Mouse (Mus musculus) limb, embryonic 14.5 days (tissue): ENCODE measurements around the gene Dyx1c1. TPM values are rescaled to one million over a fixed set of nuclear protein-coding genes. Genes with fewer than 3 reads are reported as not detected.
A peak's percentile ranks its signal among the peaks of the same experiment; 100 is the strongest.

Source experiments
- ATAC-seq: fragments of 200-750 bp; cut with Nextera tagmentation; 2 replicates; pipeline ENCODE4 v1.8.0; 2017; ENCODE audit warnings: low read depth, moderate number of reproducible peaks, moderate TSS enrichment; ENCODE audit not compliant: low FRiP score
- DNase-seq: peaks from one replicate; pipeline ENCODE4 v3.0.0-alpha.2; 2015; ENCODE audit warnings: low spot score
- H3K27ac ChIP-seq: fragments of 300-500 bp; sonication (generic); replicated peaks from 2 replicates; pipeline ENCODE4 v1.5.1; 2014; ENCODE audit warnings: low read depth, mild to moderate bottlenecking, low read length, moderate library complexity, mixed read lengths
- H3K27me3 ChIP-seq: fragments of 300-500 bp; sonication (generic); 2 replicates; pipeline ENCODE4 v1.6.1; 2014; ENCODE audit warnings: low read length, mixed read lengths; ENCODE audit not compliant: control insufficient read depth, insufficient read depth
- H3K36me3 ChIP-seq: fragments of 300-500 bp; sonication (generic); 2 replicates; pipeline ENCODE4 v1.6.1; 2014; ENCODE audit warnings: mild to moderate bottlenecking, low read length, moderate library complexity, mixed read lengths; ENCODE audit not compliant: control insufficient read depth, insufficient read depth
- H3K4me1 ChIP-seq: fragments of 300-500 bp; sonication (generic); 2 replicates; pipeline ENCODE4 v1.6.1; 2014; ENCODE audit warnings: antibody characterized with exemption, low read length, mixed read lengths; ENCODE audit not compliant: control insufficient read depth, insufficient read depth
- H3K4me2 ChIP-seq: fragments of 300-500 bp; sonication (generic); replicated peaks from 2 replicates; pipeline ENCODE4 v1.6.1; 2014; ENCODE audit warnings: low read depth, mild to moderate bottlenecking, low read length, moderate library complexity; ENCODE audit not compliant: severe bottlenecking
- H3K4me3 ChIP-seq: fragments of 300-500 bp; sonication (generic); replicated peaks from 2 replicates; pipeline ENCODE4 v1.5.1; 2014; ENCODE audit warnings: low read length
- H3K9ac ChIP-seq: fragments of 300-500 bp; sonication (generic); 2 replicates; pipeline ENCODE4 v1.6.1; 2014; ENCODE audit warnings: mild to moderate bottlenecking, low read depth, low read length, moderate library complexity; ENCODE audit not compliant: severe bottlenecking
- H3K9me3 ChIP-seq: fragments of 300-500 bp; sonication (generic); 2 replicates; pipeline ENCODE4 v1.6.1; 2016; ENCODE audit warnings: low read length; ENCODE audit not compliant: control insufficient read depth
- POLR2A ChIP-seq: fragments of 200-500 bp; IDR thresholded peaks from 2 replicates; pipeline ENCODE4 v1.8.0; 2012; ENCODE audit warnings: inconsistent platforms, mild to moderate bottlenecking, moderate library complexity, borderline replicate concordance; ENCODE audit not compliant: insufficient read depth, insufficient read length; ENCODE audit errors: extremely low read depth
- WGBS: fragments of 180-500 bp; shearing (Covaris S2); extraction: QIAGEN DNeasy Blood & Tissue Kit; methylation state at CpG from one replicate; pipeline ENCODE4 v1.1.7; 2014; 5-methylcytosine and 5-hydroxymethylcytosine counted together
- polyA plus RNA-seq, 2 experiments: library from polyadenylated mRNA; depleted of rRNA in 1 of 2; stranded (reverse) in 1 of 2; unstranded in 1 of 2; fragments of >200 nt; fragmentation: Nextera tagmentation in 1 of 2; extraction: Ambion mirVana in 1 of 2; gene quantifications; 2 replicates each; pipeline versions ENCODE4 v1.2.1 to v1.2.3; 2012 to 2014

The Dyx1c1 gene
- polyA plus RNA-seq, 2 experiments, result 1.6 to 2.0 TPM

DNA sequence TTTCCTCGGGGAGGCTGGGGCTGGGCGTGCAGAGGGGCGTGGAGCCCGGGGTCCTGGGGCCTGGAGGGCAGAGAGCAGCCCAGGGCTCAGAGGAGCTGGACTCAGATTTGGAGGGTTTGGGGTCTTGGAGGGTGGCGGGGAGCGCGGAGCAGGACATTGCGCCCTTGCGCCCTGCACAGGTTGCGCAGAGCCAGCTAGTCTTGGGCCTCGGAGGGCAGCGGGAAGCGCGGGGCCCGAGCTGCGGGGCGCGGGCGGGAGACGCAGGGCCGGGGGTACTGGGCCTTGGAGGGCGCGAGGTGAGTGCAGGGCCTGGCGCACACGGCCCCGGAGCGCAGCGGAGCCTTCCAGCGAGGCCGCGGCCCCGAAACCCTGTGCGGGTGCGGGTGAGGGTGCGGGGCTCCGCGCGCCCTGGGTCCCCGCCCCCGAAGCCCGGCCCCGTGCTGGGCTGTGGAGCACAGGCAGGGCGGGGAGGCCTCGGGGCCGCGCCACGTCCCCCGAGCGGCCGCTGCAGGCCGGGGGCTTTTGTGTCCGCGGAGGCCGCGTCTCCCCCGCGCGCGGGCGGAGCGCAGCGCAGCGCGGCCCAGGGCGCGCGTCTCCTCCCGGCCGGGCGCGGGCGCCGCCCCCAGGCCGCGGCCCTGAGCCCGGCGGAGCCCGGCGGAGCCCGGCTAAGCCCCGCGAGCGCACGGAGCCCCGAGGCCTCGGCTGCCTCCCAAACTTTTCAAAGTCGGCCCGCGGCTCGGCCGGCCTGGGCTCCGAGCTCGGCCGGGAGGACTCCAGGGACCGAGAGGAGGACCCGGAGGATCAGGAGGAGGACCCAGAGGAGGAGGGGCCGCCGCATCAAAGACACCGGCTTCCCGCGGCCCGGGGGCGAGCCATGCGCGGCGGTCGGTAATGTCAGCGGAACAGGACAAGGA, 33.3 kb upstream of the Dyx1c1 start, which contains the start of gene Pygo1:
Gene Pygo1, plus strand, starts transcription at position 625 of the 914 bp plus-strand sequence.
- TF ChIP-seq POLR2A, result no peak
- Histone ChIP-seq H3K27ac (peak within 1 kb of the TSS; percentile 95), H3K4me1 (peaks cover 17% of the 10 kb centered on the region), H3K36me3 (no peaks in the 10 kb centered on the region), H3K4me2 (peak within 1 kb of the TSS; percentile 73), H3K27me3 (no peaks in the 10 kb centered on the region), H3K9me3 (no peaks in the 10 kb centered on the region), H3K4me3 (peak within 1 kb of the TSS; percentile 83), H3K9ac (peak within 1 kb of the TSS; percentile 99)
- DNase-seq, result peak; percentile 20
- peak; percentile 83 for ATAC-seq
- WGBS, result 0% methylated on average over 57 of the region's 108 CpGs

DNA sequence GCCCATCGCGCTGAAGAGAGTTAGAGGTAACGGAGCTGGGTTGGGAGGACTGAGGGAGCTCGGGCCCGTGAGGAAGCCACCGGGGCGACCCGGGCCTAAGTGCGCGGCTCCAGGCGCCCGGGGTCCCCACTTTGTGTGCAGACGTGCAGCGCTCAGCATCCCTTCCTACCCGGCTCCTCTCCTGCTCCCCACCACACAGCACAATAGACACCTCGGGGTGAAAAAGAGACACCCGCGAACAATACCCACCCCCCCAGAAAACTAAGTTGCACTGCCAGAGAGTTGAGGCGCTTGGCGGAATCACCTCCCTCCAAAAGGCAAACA, 32.7 kb upstream of the Dyx1c1 start:
- Histone ChIP-seq H3K4me3 (peak overlapping the region; percentile 83), H3K27me3 (no peaks in the 10 kb centered on the region), H3K36me3 (no peaks in the 10 kb centered on the region), H3K4me1 (peaks cover 17% of the 10 kb centered on the region), H3K27ac (peak overlapping the region; percentile 95), H3K4me2 (peak overlapping the region; percentile 73), H3K9ac (peak overlapping the region; percentile 99), H3K9me3 (no peaks in the 10 kb centered on the region)
- DNase-seq (no peak), ATAC-seq (peak; percentile 53)
- TF ChIP-seq POLR2A, result no peak
- under 1% methylated on average over 19 of the region's 20 CpGs for WGBS

DNA sequence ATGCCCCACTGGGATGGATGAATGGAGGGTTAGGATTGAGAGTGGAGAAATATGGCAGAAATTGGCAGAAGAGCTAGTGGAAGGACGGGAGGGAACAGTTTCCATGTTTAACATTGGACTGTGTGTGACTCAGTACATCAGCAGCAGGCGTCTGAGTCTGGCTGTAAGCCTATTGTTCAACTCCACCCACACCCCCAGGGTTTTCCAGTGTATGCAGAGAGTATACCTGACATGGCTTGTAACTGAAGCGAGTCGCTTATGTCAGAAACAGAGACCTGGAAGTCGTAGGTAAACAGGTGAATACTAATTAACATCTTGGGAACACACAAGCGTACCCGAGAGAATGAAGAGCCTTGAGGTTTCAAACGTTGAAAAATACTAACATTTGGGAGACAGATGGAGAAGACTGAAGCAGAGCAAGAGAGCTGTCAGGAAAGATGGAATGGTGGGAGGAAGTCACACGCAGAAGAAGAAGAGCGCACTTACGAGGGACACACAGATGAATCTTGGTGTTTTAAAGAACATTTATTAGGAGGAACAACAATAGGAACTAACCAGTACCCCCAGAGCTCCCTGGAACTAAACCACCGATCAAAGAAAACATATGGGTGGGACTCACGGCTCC, 27.3 kb upstream of the Dyx1c1 start:
- H3K27ac ChIP-seq, result no peak overlapping the region
- WGBS, result 78% methylated on average over 13 of the region's 13 CpGs
- TF ChIP-seq POLR2A, result no peak
- peaks cover 18% of the 10 kb centered on the region for H3K36me3 ChIP-seq
- H3K4me3 ChIP-seq, result no peak overlapping the region
- no peak overlapping the region for H3K4me2 ChIP-seq
- H3K27me3 ChIP-seq, result no peaks in the 10 kb centered on the region
- no peak overlapping the region for H3K9ac ChIP-seq
- H3K9me3 ChIP-seq, result no peaks in the 10 kb centered on the region
- no peak for ATAC-seq
- peaks cover 11% of the 10 kb centered on the region for H3K4me1 ChIP-seq
- no peak for DNase-seq

DNA sequence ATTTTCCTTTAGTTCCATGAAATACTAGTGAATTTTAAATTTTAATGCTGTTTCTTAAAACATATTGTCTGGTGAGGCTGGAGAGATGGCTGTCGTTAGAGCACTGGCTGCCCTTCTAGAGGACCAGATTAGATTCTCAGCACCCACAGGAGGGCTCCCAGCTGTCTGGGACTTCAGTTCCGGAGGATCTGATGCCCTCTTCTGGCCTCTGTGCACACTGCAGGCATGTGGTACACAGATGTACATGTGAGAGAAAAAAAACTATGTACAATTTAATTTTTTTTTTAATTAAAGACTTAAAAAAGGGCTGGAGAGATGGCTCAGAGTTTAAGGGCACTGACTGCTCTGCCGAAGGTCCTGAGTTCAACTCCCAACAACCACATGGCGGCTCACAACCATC, 23.3 kb upstream of the Dyx1c1 start:
- 89% methylated on average over 4 of the region's 4 CpGs for WGBS
- no peak overlapping the region for H3K4me3 ChIP-seq
- H3K9ac ChIP-seq, result no peak overlapping the region
- H3K4me1 ChIP-seq, result no peaks in the 10 kb centered on the region
- no peak for TF ChIP-seq POLR2A
- H3K9me3 ChIP-seq, result no peaks in the 10 kb centered on the region
- H3K4me2 ChIP-seq, result no peak overlapping the region
- H3K27me3 ChIP-seq, result no peaks in the 10 kb centered on the region
- H3K36me3 ChIP-seq, result peaks cover 18% of the 10 kb centered on the region
- no peak overlapping the region for H3K27ac ChIP-seq
- no peak for ATAC-seq
- DNase-seq, result no peak

DNA sequence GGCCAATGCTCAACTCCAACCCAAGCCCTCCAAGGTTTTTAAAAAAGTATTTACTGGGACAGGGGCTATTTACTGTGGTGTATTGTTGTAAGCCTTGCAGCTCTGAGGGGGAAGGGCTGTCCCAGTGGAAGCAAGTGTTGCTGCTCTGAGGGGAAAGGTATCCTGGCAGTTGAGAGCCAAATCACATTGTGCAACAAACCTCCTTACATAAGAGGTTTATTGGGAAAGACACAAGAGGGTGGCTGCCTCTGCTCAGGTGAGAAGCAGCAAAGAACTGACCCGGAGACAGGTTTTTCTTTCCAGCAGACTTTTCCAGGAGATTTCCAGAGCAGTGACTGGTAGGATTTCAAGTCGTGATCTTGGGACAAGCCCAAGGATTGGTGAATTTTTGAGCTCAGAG, 22.3 kb upstream of the Dyx1c1 start:
- Histone ChIP-seq H3K9me3 (no peaks in the 10 kb centered on the region), H3K4me2 (no peak overlapping the region), H3K27me3 (no peaks in the 10 kb centered on the region), H3K9ac (no peak overlapping the region), H3K4me1 (no peaks in the 10 kb centered on the region), H3K36me3 (peaks cover 18% of the 10 kb centered on the region), H3K4me3 (no peak overlapping the region), H3K27ac (no peak overlapping the region)
- no peak for DNase-seq
- TF ChIP-seq POLR2A, result no peak
- no peak for ATAC-seq
- WGBS, result 71% methylated on average over 2 of the region's 2 CpGs
